Mouse (Mus musculus) thymus, adult 18-20 months (tissue): ENCODE data around the gene Tctn3.

Source experiments
- DNase-seq, 2 experiments: peaks; one replicate each; pipeline ENCODE4 v3.0.0; 2022; ENCODE audit warnings: mixed read lengths in 2 of 2

Gene Tctn3

DNA sequence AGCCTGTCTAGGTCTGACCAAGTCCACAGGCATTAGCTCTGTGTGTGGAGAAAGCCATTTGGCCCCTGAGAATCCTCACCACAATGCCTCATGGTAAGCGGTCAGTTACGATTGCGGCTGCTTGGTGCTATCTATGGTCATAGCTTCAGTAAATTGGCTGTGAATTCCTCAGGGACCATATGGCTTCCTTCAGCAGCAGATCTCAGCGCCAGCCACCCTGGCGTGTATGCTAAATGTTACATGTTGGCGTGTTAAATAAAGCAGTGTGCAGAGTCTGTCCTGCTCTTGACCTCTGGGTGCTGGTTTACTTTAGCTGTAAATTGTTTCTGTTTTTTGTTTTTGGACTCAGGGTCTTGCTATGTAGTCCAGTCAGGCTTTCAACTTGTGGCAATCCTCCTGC is 58.2 kb downstream of the Tctn3 start:
- DNase-seq = no peak

GRCm38 (mm10) chr19:40553014-40553789 is 58.8 kb downstream of the Tctn3 start:
- DNase-seq = no peak

- no peak for DNase-seq
Measured at GRCm38 (mm10) chr19:40549516-40550135, 62.4 kb downstream of the Tctn3 start.

- no peak for DNase-seq
Measured at GRCm38 (mm10) chr19:40548796-40549515, 63.1 kb downstream of the Tctn3 start.

DNA sequence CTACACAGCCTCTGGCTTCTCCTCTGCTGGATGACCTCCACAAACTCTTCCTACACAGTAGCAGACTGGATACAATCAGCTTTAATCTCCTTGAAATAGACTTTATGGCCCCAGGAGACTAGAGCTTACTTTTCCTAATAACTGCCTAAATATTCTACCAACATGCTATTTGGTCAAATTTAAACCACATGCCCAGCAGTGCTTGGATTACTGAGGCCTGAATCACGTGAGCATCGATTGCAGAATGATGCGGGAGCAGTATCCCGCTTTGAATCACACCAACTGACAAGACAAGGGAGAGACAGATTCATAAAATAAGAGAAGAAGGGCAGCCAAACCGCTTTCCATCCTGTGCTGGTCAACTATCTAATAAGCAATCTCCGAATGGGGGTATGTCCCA is 63.6 kb downstream of the Tctn3 start:
- no peak for DNase-seq
